Mouse (Mus musculus) stomach, postnatal 0 days (tissue): ENCODE measurements at regions not wholly inside any gene's neighbourhood (a gene's known extent, or its start where the extent isn't known, plus 50 kb on each side); places are given as distances from the start of the nearest gene placed in this dataset.

Source experiments
- CTCF ChIP-seq: IDR thresholded peaks from 2 replicates; pipeline ENCODE4 v1.5.1; 2016; ENCODE audit warnings: antibody characterized with exemption, low read depth, mild to moderate bottlenecking, moderate library complexity
- EP300 ChIP-seq: optimal IDR thresholded peaks from 2 replicates; pipeline ENCODE3; 2016; ENCODE audit warnings: antibody characterized with exemption

DNA sequence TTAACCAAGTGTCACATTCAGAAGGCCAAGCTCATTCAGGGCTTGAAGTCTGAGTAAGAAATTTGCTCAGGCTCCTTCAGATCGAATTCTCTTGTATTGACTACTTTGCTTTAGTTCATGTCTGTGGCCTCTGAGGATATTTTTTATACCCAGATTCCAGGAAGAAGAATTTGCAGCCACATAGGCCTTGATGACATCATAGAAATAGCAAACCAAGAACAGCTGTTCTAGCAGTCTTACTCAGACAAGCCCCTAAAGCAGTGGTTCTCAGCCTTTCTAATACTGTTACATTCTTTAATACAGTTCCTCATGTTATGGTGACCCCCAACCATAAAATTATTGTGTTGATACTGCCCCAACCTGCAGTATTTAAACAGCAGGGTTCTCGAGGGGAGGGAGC lies 160.8 kb upstream of the Ddi1 start:
- no peak for TF ChIP-seq CTCF
- no peak for TF ChIP-seq EP300
